Mouse (Mus musculus): ENCODE measurements around the gene Epb41l4b. TPM values are rescaled to one million over a fixed set of nuclear protein-coding genes. Genes with fewer than 3 reads are reported as not detected.

Epb41l4b gene
- polyA plus RNA-seq, 1 experiment from 2014 or later = 1.7 TPM

- Histone ChIP-seq H3K9me3 (ENCODE audit: control insufficient read depth, low read length) (no peaks in the 10 kb centered on the region), H3K27ac (ENCODE audit: low read depth, low read length) (peak overlapping the region; percentile 49; the same call in 1 of the 2 replicates), H3K4me3 (ENCODE audit: low read depth, low read length) (no peak overlapping the region), H3K36me3 (ENCODE audit: control insufficient read depth, insufficient read depth, low read length) (no peaks in the 10 kb centered on the region), H3K9ac (ENCODE audit: low read depth, low read length) (no peak overlapping the region), H3K27me3 (ENCODE audit: control insufficient read depth, insufficient read depth, low read length) (no peaks in the 10 kb centered on the region), H3K4me1 (replicated peaks; ENCODE audit: control insufficient read depth, insufficient read depth, low read length) (no peaks in the 10 kb centered on the region), H3K4me2 (replicated peaks; ENCODE audit: low read depth, low read length) (no peak overlapping the region)
- peak; percentile 95 for ATAC-seq (ENCODE audit: low FRiP score)
- WGBS = 25% methylated on average over 12 of the region's 12 CpGs
- DNase-seq (ENCODE audit: low spot score) = peak; percentile 76
These were observed 51.9 kb downstream of the Epb41l4b start for GRCm38 (mm10) chr4:57091363-57091762.

DNA sequence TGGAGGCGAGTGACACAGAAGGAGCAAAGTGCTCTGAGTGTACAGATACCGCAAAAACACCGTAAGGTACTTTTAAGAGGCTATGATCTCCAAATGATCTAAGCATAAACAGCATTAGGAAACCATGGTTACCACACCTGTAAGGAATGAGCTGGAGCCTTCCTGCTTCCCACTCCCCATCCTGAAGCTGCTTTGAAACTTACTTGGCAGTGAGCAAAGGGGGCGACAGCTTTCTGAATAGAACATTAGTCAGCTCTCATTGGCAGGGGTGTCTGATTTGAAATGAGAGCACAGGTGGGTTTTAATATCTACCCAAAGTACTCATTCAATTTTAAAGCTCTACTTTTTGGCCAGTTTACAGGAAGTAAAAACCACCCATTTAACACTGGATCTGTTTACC is 54.9 kb downstream of the Epb41l4b start:
- ATAC-seq (ENCODE audit: low FRiP score) = no peak
- 78% methylated on average over 4 of the region's 4 CpGs for WGBS
- H3K4me3 ChIP-seq (ENCODE audit: low read depth, low read length) = no peak overlapping the region

DNA sequence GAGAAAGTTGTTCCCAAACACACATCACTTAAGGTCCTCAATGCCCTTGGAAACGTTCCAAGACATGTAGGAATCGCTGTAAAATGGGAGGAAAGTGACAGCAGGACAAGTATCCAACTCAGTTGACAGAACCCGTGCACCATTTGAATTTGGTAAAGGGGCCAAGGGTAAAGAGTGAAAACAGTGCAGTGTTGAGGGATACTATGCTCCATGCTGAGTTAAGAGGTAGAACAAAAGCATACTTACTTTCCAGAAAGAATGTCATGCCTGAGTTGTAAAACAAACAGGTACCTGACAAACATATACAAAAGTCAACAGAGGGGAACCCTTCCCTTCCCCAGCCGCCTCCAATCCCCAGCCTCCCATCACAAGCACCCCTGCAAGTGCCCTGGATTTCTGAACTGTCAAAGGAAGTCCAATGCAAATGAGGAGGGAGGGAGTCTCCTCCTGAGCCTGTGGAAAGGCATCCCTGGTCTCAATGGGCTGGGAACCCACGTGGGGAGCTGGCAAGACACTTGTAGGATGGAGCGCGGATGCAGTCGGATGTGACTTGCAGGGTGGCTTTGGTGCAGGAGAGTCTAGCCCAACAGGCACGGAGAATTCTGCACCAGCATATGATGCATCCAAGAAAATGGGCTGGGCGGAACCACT is 57.4 kb downstream of the Epb41l4b start:
- Histone ChIP-seq H3K4me2 (replicated peaks; ENCODE audit: low read depth, low read length) (no peak overlapping the region), H3K27me3 (ENCODE audit: control insufficient read depth, insufficient read depth, low read length) (no peaks in the 10 kb centered on the region), H3K27ac (ENCODE audit: low read depth, low read length) (no peak overlapping the region), H3K36me3 (ENCODE audit: control insufficient read depth, insufficient read depth, low read length) (no peaks in the 10 kb centered on the region), H3K9ac (ENCODE audit: low read depth, low read length) (no peak overlapping the region), H3K9me3 (ENCODE audit: control insufficient read depth, low read length) (no peaks in the 10 kb centered on the region), H3K4me1 (replicated peaks; ENCODE audit: control insufficient read depth, insufficient read depth, low read length) (no peaks in the 10 kb centered on the region), H3K4me3 (ENCODE audit: low read depth, low read length) (no peak overlapping the region)
- WGBS = 71% methylated on average over 10 of the region's 10 CpGs
- DNase-seq (ENCODE audit: low spot score) (no peak), ATAC-seq (ENCODE audit: low FRiP score) (no peak)

More for the DNA sequence above, 54.9 kb downstream of the Epb41l4b start:
- no peaks in the 10 kb centered on the region for H3K4me1 ChIP-seq (replicated peaks; ENCODE audit: control insufficient read depth, insufficient read depth, low read length)
- no peak overlapping the region for H3K4me2 ChIP-seq (replicated peaks; ENCODE audit: low read depth, low read length)
- H3K9ac ChIP-seq (ENCODE audit: low read depth, low read length) = no peak overlapping the region
- H3K9me3 ChIP-seq (ENCODE audit: control insufficient read depth, low read length) = no peaks in the 10 kb centered on the region
- no peak for DNase-seq (ENCODE audit: low spot score)
- no peaks in the 10 kb centered on the region for H3K27me3 ChIP-seq (ENCODE audit: control insufficient read depth, insufficient read depth, low read length)
- no peak overlapping the region for H3K27ac ChIP-seq (ENCODE audit: low read depth, low read length)
- H3K36me3 ChIP-seq (ENCODE audit: control insufficient read depth, insufficient read depth, low read length) = no peaks in the 10 kb centered on the region

DNA sequence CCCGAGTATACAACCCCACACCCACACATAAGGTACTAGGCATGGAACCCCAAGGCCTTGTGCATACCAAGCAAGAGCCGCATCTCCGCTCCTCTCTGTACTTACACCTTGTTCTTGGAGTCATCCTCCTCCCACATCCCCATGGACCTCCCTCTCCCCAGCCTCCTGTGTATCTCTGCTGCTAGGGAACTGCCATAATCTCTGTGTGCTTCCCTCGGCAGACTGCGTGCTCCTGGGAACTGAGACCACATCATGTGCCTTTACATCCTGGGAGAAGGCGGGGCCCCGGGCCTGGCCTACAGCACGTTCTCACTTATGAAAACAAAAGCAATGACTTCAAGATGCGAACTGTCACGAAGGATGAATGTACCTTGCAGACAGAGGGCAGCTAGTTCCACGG is 59.6 kb downstream of the Epb41l4b start:
- DNase-seq (ENCODE audit: low spot score) = no peak
- Histone ChIP-seq H3K36me3 (ENCODE audit: control insufficient read depth, insufficient read depth, low read length) (no peaks in the 10 kb centered on the region), H3K4me3 (ENCODE audit: low read depth, low read length) (no peak overlapping the region), H3K4me1 (replicated peaks; ENCODE audit: control insufficient read depth, insufficient read depth, low read length) (no peaks in the 10 kb centered on the region), H3K9me3 (ENCODE audit: control insufficient read depth, low read length) (no peaks in the 10 kb centered on the region), H3K27me3 (ENCODE audit: control insufficient read depth, insufficient read depth, low read length) (no peaks in the 10 kb centered on the region), H3K27ac (ENCODE audit: low read depth, low read length) (no peak overlapping the region), H3K4me2 (replicated peaks; ENCODE audit: low read depth, low read length) (no peak overlapping the region), H3K9ac (ENCODE audit: low read depth, low read length) (no peak overlapping the region)
- WGBS = 71% methylated on average over 11 of the region's 11 CpGs
- no peak for ATAC-seq (ENCODE audit: low FRiP score)

DNA sequence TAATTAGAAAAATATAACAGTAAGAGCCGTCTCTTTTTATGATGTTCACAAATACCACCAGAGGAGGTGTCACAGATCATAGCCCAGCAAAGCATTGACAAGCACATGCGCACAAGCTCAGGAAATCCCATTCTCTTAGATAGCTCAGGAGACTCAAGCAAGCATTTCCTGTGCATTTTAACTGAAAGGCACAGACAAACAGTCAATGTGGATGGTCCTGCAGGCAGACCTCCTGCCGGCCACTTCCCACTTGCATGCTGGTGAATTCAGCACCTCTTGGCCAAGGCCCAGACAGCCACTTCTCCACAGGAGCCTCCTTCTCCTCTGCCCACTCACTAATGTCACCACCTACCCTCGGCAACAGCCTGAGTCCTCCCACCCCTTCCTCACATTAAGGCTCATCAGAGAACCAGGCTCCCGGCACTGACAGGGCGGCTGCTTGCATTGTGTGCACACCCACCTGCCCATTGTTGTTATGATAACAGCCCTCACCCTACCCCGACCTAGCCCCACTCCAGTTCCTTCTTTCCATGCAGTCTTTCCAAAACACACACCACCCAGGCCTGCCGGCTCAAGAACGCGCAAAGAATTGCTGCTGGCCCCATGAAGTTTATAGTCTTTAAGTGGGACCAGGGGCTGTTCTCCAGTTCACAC is 60.3 kb downstream of the Epb41l4b start:
- ATAC-seq (ENCODE audit: low FRiP score) (no peak), DNase-seq (ENCODE audit: low spot score) (no peak)
- 75% methylated on average over 10 of the region's 10 CpGs for WGBS
- Histone ChIP-seq H3K4me3 (ENCODE audit: low read depth, low read length) (no peak overlapping the region), H3K9me3 (ENCODE audit: control insufficient read depth, low read length) (no peaks in the 10 kb centered on the region), H3K9ac (ENCODE audit: low read depth, low read length) (no peak overlapping the region), H3K36me3 (ENCODE audit: control insufficient read depth, insufficient read depth, low read length) (no peaks in the 10 kb centered on the region), H3K4me2 (replicated peaks; ENCODE audit: low read depth, low read length) (no peak overlapping the region), H3K27ac (ENCODE audit: low read depth, low read length) (no peak overlapping the region), H3K27me3 (ENCODE audit: control insufficient read depth, insufficient read depth, low read length) (no peaks in the 10 kb centered on the region), H3K4me1 (replicated peaks; ENCODE audit: control insufficient read depth, insufficient read depth, low read length) (no peaks in the 10 kb centered on the region)

- DNase-seq (ENCODE audit: low spot score) (no peak), ATAC-seq (ENCODE audit: low FRiP score) (no peak)
- 72% methylated on average over 7 of the region's 7 CpGs for WGBS
- H3K9ac ChIP-seq (ENCODE audit: low read depth, low read length) = no peak overlapping the region
- no peaks in the 10 kb centered on the region for H3K4me1 ChIP-seq (replicated peaks; ENCODE audit: control insufficient read depth, insufficient read depth, low read length)
- H3K27me3 ChIP-seq (ENCODE audit: control insufficient read depth, insufficient read depth, low read length) = no peaks in the 10 kb centered on the region
- H3K4me3 ChIP-seq (ENCODE audit: low read depth, low read length) = no peak overlapping the region
- H3K9me3 ChIP-seq (ENCODE audit: control insufficient read depth, low read length) = no peaks in the 10 kb centered on the region
- no peak overlapping the region for H3K27ac ChIP-seq (ENCODE audit: low read depth, low read length)
- no peak overlapping the region for H3K4me2 ChIP-seq (replicated peaks; ENCODE audit: low read depth, low read length)
- no peaks in the 10 kb centered on the region for H3K36me3 ChIP-seq (ENCODE audit: control insufficient read depth, insufficient read depth, low read length)
These were observed 61.8 kb downstream of the Epb41l4b start for GRCm38 (mm10) chr4:57081463-57081862.

GRCm38 (mm10) chr4:57073843-57074242 is 69.4 kb downstream of the Epb41l4b start:
- H3K9ac ChIP-seq (ENCODE audit: low read depth, low read length) = no peak overlapping the region
- H3K9me3 ChIP-seq (ENCODE audit: control insufficient read depth, low read length) = no peaks in the 10 kb centered on the region
- no peaks in the 10 kb centered on the region for H3K36me3 ChIP-seq (ENCODE audit: control insufficient read depth, insufficient read depth, low read length)
- H3K4me1 ChIP-seq (replicated peaks; ENCODE audit: control insufficient read depth, insufficient read depth, low read length) = no peaks in the 10 kb centered on the region
- H3K27ac ChIP-seq (ENCODE audit: low read depth, low read length) = no peak overlapping the region
- DNase-seq (ENCODE audit: low spot score) (no peak), ATAC-seq (ENCODE audit: low FRiP score) (no peak)
- no peak overlapping the region for H3K4me3 ChIP-seq (ENCODE audit: low read depth, low read length)
- 69% methylated on average over 7 of the region's 7 CpGs for WGBS
- no peaks in the 10 kb centered on the region for H3K27me3 ChIP-seq (ENCODE audit: control insufficient read depth, insufficient read depth, low read length)
- no peak overlapping the region for H3K4me2 ChIP-seq (replicated peaks; ENCODE audit: low read depth, low read length)

- WGBS = 89% methylated on average over 14 of the region's 14 CpGs
- Histone ChIP-seq H3K9me3 (ENCODE audit: control insufficient read depth, low read length) (no peaks in the 10 kb centered on the region), H3K4me2 (replicated peaks; ENCODE audit: low read depth, low read length) (no peak overlapping the region)
These were observed 70.1 kb downstream of the Epb41l4b start for GRCm38 (mm10) chr4:57073174-57073573.

GRCm38 (mm10) chr4:57070640-57071039 is 72.6 kb downstream of the Epb41l4b start:
- Histone ChIP-seq H3K27me3 (ENCODE audit: control insufficient read depth, insufficient read depth, low read length) (no peaks in the 10 kb centered on the region), H3K9ac (ENCODE audit: low read depth, low read length) (no peak overlapping the region), H3K36me3 (ENCODE audit: control insufficient read depth, insufficient read depth, low read length) (no peaks in the 10 kb centered on the region), H3K4me3 (ENCODE audit: low read depth, low read length) (no peak overlapping the region), H3K9me3 (ENCODE audit: control insufficient read depth, low read length) (no peaks in the 10 kb centered on the region), H3K27ac (ENCODE audit: low read depth, low read length) (no peak overlapping the region), H3K4me1 (replicated peaks; ENCODE audit: control insufficient read depth, insufficient read depth, low read length) (no peaks in the 10 kb centered on the region), H3K4me2 (replicated peaks; ENCODE audit: low read depth, low read length) (no peak overlapping the region)
- DNase-seq (ENCODE audit: low spot score) (no peak), ATAC-seq (ENCODE audit: low FRiP score) (no peak)
- WGBS = 84% methylated on average over 6 of the region's 6 CpGs

More at GRCm38 (mm10) chr4:57073174-57073573, 70.1 kb downstream of the Epb41l4b start:
- no peak overlapping the region for H3K4me3 ChIP-seq (ENCODE audit: low read depth, low read length)
- H3K9ac ChIP-seq (ENCODE audit: low read depth, low read length) = no peak overlapping the region
- no peaks in the 10 kb centered on the region for H3K4me1 ChIP-seq (replicated peaks; ENCODE audit: control insufficient read depth, insufficient read depth, low read length)
- no peak for DNase-seq (ENCODE audit: low spot score)
- no peaks in the 10 kb centered on the region for H3K27me3 ChIP-seq (ENCODE audit: control insufficient read depth, insufficient read depth, low read length)
- no peak for ATAC-seq (ENCODE audit: low FRiP score)
- no peaks in the 10 kb centered on the region for H3K36me3 ChIP-seq (ENCODE audit: control insufficient read depth, insufficient read depth, low read length)
- no peak overlapping the region for H3K27ac ChIP-seq (ENCODE audit: low read depth, low read length)

Measured in hindbrain, embryonic 11.5 days (tissue).